Mouse (Mus musculus) CD4-positive, CD25-positive, alpha-beta regulatory T cell, adult 2 months (primary cell): ENCODE data around the gene Anapc16.

Experiments used
- DNase-seq: peaks from one replicate; pipeline ENCODE4 v3.0.0-alpha.2; 2012; ENCODE audit warnings: low read depth, low spot score

Anapc16 gene

GRCm38 (mm10) chr10:60002673-60003212, at the start of gene Anapc16, which contains the start of gene Ascc1:
TSS of gene Anapc16 (minus strand) at chr10:60003135.
TSS of gene Ascc1 (plus strand) at chr10:60002805.
- peak; percentile 100 for DNase-seq

- no peak for DNase-seq
These were observed 47.6 kb upstream of the Anapc16 start for GRCm38 (mm10) chr10:60050581-60050980.

GRCm38 (mm10) chr10:60046696-60047095, 43.8 kb upstream of the Anapc16 start:
- no peak for DNase-seq

GRCm38 (mm10) chr10:60042350-60042922, 39.5 kb upstream of the Anapc16 start:
- no peak for DNase-seq

- no peak for DNase-seq
These were observed 32.8 kb upstream of the Anapc16 start for GRCm38 (mm10) chr10:60035744-60036143.

GRCm38 (mm10) chr10:60034621-60035020, 31.7 kb upstream of the Anapc16 start:
- DNase-seq: no peak

GRCm38 (mm10) chr10:60033064-60033463, 30.1 kb upstream of the Anapc16 start:
- no peak for DNase-seq

GRCm38 (mm10) chr10:60032622-60033021, 29.7 kb upstream of the Anapc16 start:
- no peak for DNase-seq

- DNase-seq: no peak
These were observed 29.1 kb upstream of the Anapc16 start for GRCm38 (mm10) chr10:60031985-60032384.

- no peak for DNase-seq
These were observed 28.6 kb upstream of the Anapc16 start for GRCm38 (mm10) chr10:60031562-60031961.

- peak; percentile 42 for DNase-seq
These were observed 26.5 kb upstream of the Anapc16 start for GRCm38 (mm10) chr10:60029387-60029786.

- DNase-seq: no peak
These were observed 26.0 kb upstream of the Anapc16 start for GRCm38 (mm10) chr10:60028979-60029378.

GRCm38 (mm10) chr10:60028181-60028580, 25.2 kb upstream of the Anapc16 start:
- peak; percentile 75 for DNase-seq

- peak; percentile 47 for DNase-seq
These were observed 24.7 kb upstream of the Anapc16 start for GRCm38 (mm10) chr10:60027619-60028084.

- DNase-seq: no peak
These were observed 23.9 kb upstream of the Anapc16 start for GRCm38 (mm10) chr10:60026759-60027395.

- no peak for DNase-seq
These were observed 20.8 kb upstream of the Anapc16 start for GRCm38 (mm10) chr10:60023751-60024150.

- DNase-seq: no peak
These were observed 16.4 kb upstream of the Anapc16 start for GRCm38 (mm10) chr10:60019299-60019698.

GRCm38 (mm10) chr10:60016223-60016622, 13.3 kb upstream of the Anapc16 start:
- no peak for DNase-seq

GRCm38 (mm10) chr10:60009115-60009514, 6.2 kb upstream of the Anapc16 start:
- no peak for DNase-seq

- DNase-seq: peak; percentile 74
These were observed 2.3 kb upstream of the Anapc16 start for GRCm38 (mm10) chr10:60005264-60005663.

GRCm38 (mm10) chr10:60003847-60004246, 912 bp upstream of the Anapc16 start:
- DNase-seq: peak; percentile 14

- DNase-seq: no peak
These were observed 348 bp upstream of the Anapc16 start for GRCm38 (mm10) chr10:60003213-60003752.

GRCm38 (mm10) chr10:60002203-60002602, 732 bp downstream of the Anapc16 start:
- no peak for DNase-seq
